Mouse (Mus musculus): ENCODE data around the gene Stil. TPM values are rescaled to one million over a fixed set of nuclear protein-coding genes. Genes with fewer than 3 reads are reported as not detected.

Stil gene
- polyA plus RNA-seq, 1 experiment from 2014 or later: 16.2 TPM

DNA sequence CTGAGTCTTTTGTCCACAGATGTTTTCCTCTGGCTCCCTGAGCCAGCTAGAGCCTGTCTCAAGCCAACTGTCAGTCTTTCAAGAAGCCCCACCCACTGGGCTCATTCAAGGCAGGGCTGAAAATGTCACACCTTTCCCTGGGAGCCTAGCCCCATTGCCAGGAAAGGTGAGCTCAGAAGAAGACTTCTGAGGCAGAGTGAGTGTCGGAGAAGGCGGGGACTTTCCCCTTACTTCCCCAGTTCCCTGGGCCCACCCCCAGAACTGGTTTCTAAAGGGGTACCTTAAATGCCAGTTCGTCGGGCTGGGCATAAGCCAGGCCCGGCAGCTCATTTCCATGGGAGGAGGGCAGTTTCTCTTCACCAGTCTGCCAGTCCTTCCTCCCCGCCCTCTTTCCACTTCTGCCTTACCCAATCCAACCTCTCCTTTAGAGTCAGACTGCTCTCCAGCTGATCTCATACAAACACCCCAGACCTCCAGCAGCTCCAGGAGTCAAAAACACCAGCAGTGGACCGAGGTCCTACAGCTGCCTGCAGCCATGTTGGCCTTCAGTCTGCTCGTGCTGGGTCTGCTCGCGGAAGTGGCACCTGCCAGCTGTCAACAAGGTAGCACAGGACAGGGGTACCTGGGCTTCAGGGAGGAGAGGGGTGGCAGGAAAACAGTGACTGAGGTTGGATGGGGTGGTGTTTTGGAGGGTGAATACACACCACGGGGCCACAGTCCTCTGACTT, 88.8 kb downstream of the Stil start, which contains the start of gene Pdzk1ip1:
TSS of gene Pdzk1ip1 (plus strand) at position 98 of the 728 bp plus-strand sequence.
- Histone ChIP-seq H3K36me3 (ENCODE audit: control insufficient read depth, insufficient read depth, low read length) (no peaks in the 10 kb centered on the region), H3K4me3 (ENCODE audit: low read depth, low read length) (peak within 1 kb of the TSS; percentile 13; the same call in 1 of the 2 replicates), H3K9me3 (ENCODE audit: control insufficient read depth, low read depth, low read length) (no peaks in the 10 kb centered on the region), H3K27ac (ENCODE audit: low read length) (peak within 1 kb of the TSS; percentile 58), H3K27me3 (ENCODE audit: control insufficient read depth, insufficient read depth, low read length) (no peaks in the 10 kb centered on the region), H3K9ac (replicated peaks; ENCODE audit: low read depth, low read length) (no peak within 1 kb of the TSS), H3K4me1 (ENCODE audit: control insufficient read depth, insufficient read depth, low read length) (no peaks in the 10 kb centered on the region), H3K4me2 (replicated peaks; ENCODE audit: low read depth, low read length) (peak within 1 kb of the TSS; percentile 35)
- peak; percentile 70 for ATAC-seq (ENCODE audit: insufficient number of reproducible peaks, insufficient read depth, low FRiP score, low read depth)
- WGBS: 11% methylated on average over 11 of the region's 11 CpGs

DNA sequence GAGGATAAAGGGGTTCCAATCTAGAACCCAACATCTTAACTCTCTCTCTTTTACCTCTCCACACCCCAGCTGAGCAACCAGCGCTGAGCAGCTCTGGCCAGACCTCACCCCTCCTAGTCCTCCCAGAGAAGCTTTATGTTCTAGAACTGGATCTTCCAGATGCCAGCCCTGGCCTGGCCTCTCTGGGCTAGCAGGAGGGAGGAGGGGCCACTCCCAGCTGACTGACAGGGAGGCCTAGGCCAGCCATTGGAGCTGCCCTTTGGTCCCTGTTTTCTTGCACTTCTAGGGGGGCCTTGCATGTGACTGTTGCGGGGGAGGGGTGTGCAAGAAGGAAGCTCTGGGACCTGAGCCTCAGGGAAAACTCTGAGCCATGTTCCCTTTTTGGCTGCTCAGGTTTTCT, 90.6 kb downstream of the Stil start:
- ATAC-seq (ENCODE audit: insufficient number of reproducible peaks, insufficient read depth, low FRiP score, low read depth): peak; percentile 61
- no peak overlapping the region for H3K4me3 ChIP-seq (ENCODE audit: low read depth, low read length)
- WGBS: 70% methylated on average over 2 of the region's 2 CpGs
- no peaks in the 10 kb centered on the region for H3K27me3 ChIP-seq (ENCODE audit: control insufficient read depth, insufficient read depth, low read length)
- H3K36me3 ChIP-seq (ENCODE audit: control insufficient read depth, insufficient read depth, low read length): no peaks in the 10 kb centered on the region
- H3K4me1 ChIP-seq (ENCODE audit: control insufficient read depth, insufficient read depth, low read length): no peaks in the 10 kb centered on the region
- H3K9ac ChIP-seq (replicated peaks; ENCODE audit: low read depth, low read length): no peak overlapping the region
- H3K27ac ChIP-seq (ENCODE audit: low read length): no peak overlapping the region
- H3K4me2 ChIP-seq (replicated peaks; ENCODE audit: low read depth, low read length): no peak overlapping the region
- H3K9me3 ChIP-seq (ENCODE audit: control insufficient read depth, low read depth, low read length): no peaks in the 10 kb centered on the region

DNA sequence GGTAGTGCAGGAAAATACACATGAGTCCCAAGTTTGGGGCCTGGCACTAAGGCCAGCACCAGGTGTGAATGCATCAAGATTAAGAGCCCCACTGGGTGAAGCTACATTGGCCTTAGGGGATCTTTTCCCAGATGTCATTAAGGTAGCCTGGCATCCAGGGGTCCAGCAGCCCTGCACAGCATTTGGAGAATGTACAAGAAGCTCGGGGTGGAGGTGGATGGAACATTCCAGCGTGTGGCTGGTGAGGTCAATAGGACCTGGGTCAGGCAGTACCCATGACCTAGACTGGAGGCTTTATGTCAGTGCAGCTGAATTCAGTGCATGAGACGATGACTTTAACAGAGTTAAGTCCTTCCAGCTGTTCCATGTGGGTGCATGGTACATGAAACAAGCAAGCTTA, 91.8 kb downstream of the Stil start:
- H3K4me1 ChIP-seq (ENCODE audit: control insufficient read depth, insufficient read depth, low read length): peaks cover under 1% of the 10 kb centered on the region; the same call in 1 of the 2 replicates
- no peak overlapping the region for H3K4me2 ChIP-seq (replicated peaks; ENCODE audit: low read depth, low read length)
- no peak overlapping the region for H3K4me3 ChIP-seq (ENCODE audit: low read depth, low read length)
- H3K27ac ChIP-seq (ENCODE audit: low read length): no peak overlapping the region
- no peaks in the 10 kb centered on the region for H3K27me3 ChIP-seq (ENCODE audit: control insufficient read depth, insufficient read depth, low read length)
- H3K9ac ChIP-seq (replicated peaks; ENCODE audit: low read depth, low read length): no peak overlapping the region
- no peaks in the 10 kb centered on the region for H3K9me3 ChIP-seq (ENCODE audit: control insufficient read depth, low read depth, low read length)
- 74% methylated on average over 3 of the region's 3 CpGs for WGBS
- no peaks in the 10 kb centered on the region for H3K36me3 ChIP-seq (ENCODE audit: control insufficient read depth, insufficient read depth, low read length)
- no peak for ATAC-seq (ENCODE audit: insufficient number of reproducible peaks, insufficient read depth, low FRiP score, low read depth)

Other genes starting within 250 kb of the Stil start
- not detected in 2 replicates for gene Gm12830, start 178.4 kb upstream of the Stil start, polyA plus RNA-seq (2014; fragmentation: Nextera tagmentation; extraction: Ambion mirVana)
- not detected in 2 replicates for gene Foxd2, start 91.3 kb upstream of the Stil start, polyA plus RNA-seq (2014; fragmentation: Nextera tagmentation; extraction: Ambion mirVana)
- not detected in 2 replicates for gene Foxe3, start 74.1 kb upstream of the Stil start, polyA plus RNA-seq (2014; fragmentation: Nextera tagmentation; extraction: Ambion mirVana)
- 95.6 and 108 TPM in 2 replicates for gene Cmpk1, start 12.9 kb upstream of the Stil start, polyA plus RNA-seq (2014; fragmentation: Nextera tagmentation; extraction: Ambion mirVana)
- 0.55 and 0.97 TPM in 2 replicates for gene Tal1, start 56.3 kb downstream of the Stil start, polyA plus RNA-seq (2014; fragmentation: Nextera tagmentation; extraction: Ambion mirVana)
- 42.3 and 43.8 TPM in 2 replicates for gene Pdzk1ip1, start 88.5 kb downstream of the Stil start, polyA plus RNA-seq (2014; fragmentation: Nextera tagmentation; extraction: Ambion mirVana)
- gene Cyp4x1, start 134.1 kb downstream of the Stil start, polyA plus RNA-seq (2014; fragmentation: Nextera tagmentation; extraction: Ambion mirVana): 0.54 and 1.4 TPM in 2 replicates
- gene Cyp4a29, start 241.9 kb downstream of the Stil start, polyA plus RNA-seq (2014; fragmentation: Nextera tagmentation; extraction: Ambion mirVana): not detected in 2 replicates